Mouse (Mus musculus) lung, postnatal 0 days (tissue): Measurements from ENCODE around the gene D930048N14Rik. TPM values are rescaled to one million over a fixed set of nuclear protein-coding genes. Genes with fewer than 3 reads are reported as not detected.
"Not testable (repeated sequence)": the region's sequence is repeated elsewhere in the genome, so short reads cannot be mapped to it uniquely, and the experiment has no call there.

Experiments
- ATAC-seq: fragments of 200-750 bp; cut with Nextera tagmentation; 2 replicates; pipeline ENCODE4 v1.8.0; 2017; ENCODE audit warnings: moderate library complexity
- DNase-seq: peaks from one replicate; pipeline ENCODE4 v3.0.0-alpha.2; 2016; ENCODE audit warnings: low spot score
- H3K27ac ChIP-seq: fragments of 300-500 bp; sonication (generic); 2 replicates; pipeline ENCODE4 v1.5.1; 2014; ENCODE audit warnings: antibody characterized with exemption, mild to moderate bottlenecking, low read length, mixed read lengths
- H3K27me3 ChIP-seq: fragments of 300-500 bp; sonication (generic); replicated peaks from 2 replicates; pipeline ENCODE4 v1.6.1; 2014; ENCODE audit warnings: low read length, mixed read lengths; ENCODE audit not compliant: insufficient read depth
- H3K36me3 ChIP-seq: fragments of 300-500 bp; sonication (generic); 2 replicates; pipeline ENCODE4 v1.6.1; 2014; ENCODE audit warnings: low read length, mixed read lengths; ENCODE audit not compliant: insufficient read depth
- H3K4me1 ChIP-seq: fragments of 300-500 bp; sonication (generic); 2 replicates; pipeline ENCODE4 v1.6.1; 2014; ENCODE audit warnings: antibody characterized with exemption, low read depth, low read length, mixed read lengths; ENCODE audit not compliant: insufficient read depth
- H3K4me2 ChIP-seq: fragments of 300-500 bp; sonication (generic); replicated peaks from 2 replicates; pipeline ENCODE4 v1.6.1; 2014; ENCODE audit warnings: low read depth, mild to moderate bottlenecking, low read length, moderate library complexity, mixed read lengths
- H3K4me3 ChIP-seq: fragments of 300-500 bp; sonication (generic); 2 replicates; pipeline ENCODE4 v1.5.1; 2014; ENCODE audit warnings: low read depth, low read length
- H3K9ac ChIP-seq: fragments of 300-500 bp; sonication (generic); replicated peaks from 2 replicates; pipeline ENCODE4 v1.6.1; 2014; ENCODE audit warnings: low read depth, mild to moderate bottlenecking
- H3K9me3 ChIP-seq: fragments of 300-500 bp; sonication (generic); 2 replicates; pipeline ENCODE4 v1.6.1; 2016; ENCODE audit warnings: low read length, mixed read lengths
- CTCF ChIP-seq: IDR thresholded peaks from 2 replicates; pipeline ENCODE4 v1.5.1; 2016; ENCODE audit warnings: antibody characterized with exemption, mild to moderate bottlenecking
- EP300 ChIP-seq: IDR thresholded peaks from 2 replicates; pipeline ENCODE4 v1.6.1; 2016; ENCODE audit warnings: antibody characterized with exemption, mild to moderate bottlenecking, control low read depth
- WGBS: fragments of 180-500 bp; shearing (Covaris S2); extraction: QIAGEN DNeasy Blood & Tissue Kit; methylation state at CpG from one replicate; pipeline ENCODE4 v1.1.7; 2014; 5-methylcytosine and 5-hydroxymethylcytosine counted together
- polyA plus RNA-seq: library from polyadenylated mRNA; unstranded; fragments of >200 nt; fragmentation: Nextera tagmentation; extraction: Ambion mirVana; gene quantifications from 2 replicates; pipeline ENCODE4 v1.2.1, GENCODE M21; 2015

D930048N14Rik gene
- polyA plus RNA-seq, 1 experiment from 2014 or later: 2.5 TPM

- no peaks in the 10 kb centered on the region; the same call in 1 of the 2 replicates for H3K4me1 ChIP-seq
- H3K4me2 ChIP-seq: no peak overlapping the region
- no peaks in the 10 kb centered on the region for H3K9me3 ChIP-seq
- 82% methylated on average over 16 of the region's 16 CpGs for WGBS
- no peak overlapping the region for H3K27ac ChIP-seq
- no peaks in the 10 kb centered on the region for H3K36me3 ChIP-seq
- DNase-seq (no peak), ATAC-seq (no peak)
- H3K27me3 ChIP-seq: no peaks in the 10 kb centered on the region
- TF ChIP-seq CTCF (no peak), EP300 (no peak)
- no peak overlapping the region for H3K9ac ChIP-seq
- no peak overlapping the region for H3K4me3 ChIP-seq
Measured at GRCm38 (mm10) chr11:51661867-51662365, 11.2 kb downstream of the D930048N14Rik start.

- 74% methylated on average over 6 of the region's 7 CpGs for WGBS
Measured at GRCm38 (mm10) chr11:51662632-51663031, 11.9 kb downstream of the D930048N14Rik start.

GRCm38 (mm10) chr11:51664747-51665146 lies 14.0 kb downstream of the D930048N14Rik start:
- not testable (repeated sequence) for H3K27me3 ChIP-seq, H3K4me2 ChIP-seq, H3K4me3 ChIP-seq

More at GRCm38 (mm10) chr11:51662632-51663031, 11.9 kb downstream of the D930048N14Rik start:
- H3K36me3 ChIP-seq: no peaks in the 10 kb centered on the region
- no peak overlapping the region for H3K4me3 ChIP-seq
- ATAC-seq: no peak
- no peaks in the 10 kb centered on the region for H3K9me3 ChIP-seq
- no peak overlapping the region for H3K4me2 ChIP-seq
- DNase-seq: no peak
- no peak for TF ChIP-seq EP300
- no peak for TF ChIP-seq CTCF
- no peak overlapping the region for H3K9ac ChIP-seq
- H3K27me3 ChIP-seq: no peaks in the 10 kb centered on the region
- no peak overlapping the region for H3K27ac ChIP-seq
- H3K4me1 ChIP-seq: no peaks in the 10 kb centered on the region; the same call in 1 of the 2 replicates

GRCm38 (mm10) chr11:51670846-51671245 lies 20.1 kb downstream of the D930048N14Rik start:
- WGBS: 89% methylated on average over 7 of the region's 7 CpGs
- Histone ChIP-seq H3K36me3 (no peaks in the 10 kb centered on the region), H3K27ac (no peak overlapping the region), H3K9ac (no peak overlapping the region), H3K4me2 (no peak overlapping the region), H3K9me3 (no peaks in the 10 kb centered on the region), H3K4me3 (no peak overlapping the region), H3K4me1 (no peaks in the 10 kb centered on the region), H3K27me3 (no peaks in the 10 kb centered on the region)
- TF ChIP-seq EP300: no peak
- TF ChIP-seq CTCF: no peak
- DNase-seq (no peak), ATAC-seq (no peak)

More at GRCm38 (mm10) chr11:51664747-51665146, 14.0 kb downstream of the D930048N14Rik start:
- H3K36me3 ChIP-seq, H3K9me3 ChIP-seq, DNase-seq, H3K4me1 ChIP-seq, H3K27ac ChIP-seq, H3K9ac ChIP-seq: not testable (repeated sequence)
- peak; percentile 55 for ATAC-seq
- WGBS: 75% methylated on average over 6 of the region's 7 CpGs

- ATAC-seq (no peak), DNase-seq (no peak)
- 56% methylated on average over 2 of the region's 2 CpGs for WGBS
- no peak overlapping the region for H3K9ac ChIP-seq
- no peaks in the 10 kb centered on the region for H3K27me3 ChIP-seq
- no peaks in the 10 kb centered on the region for H3K4me1 ChIP-seq
- no peak overlapping the region for H3K27ac ChIP-seq
- H3K9me3 ChIP-seq: no peaks in the 10 kb centered on the region
- H3K4me3 ChIP-seq: no peak overlapping the region
- no peak overlapping the region for H3K4me2 ChIP-seq
- no peaks in the 10 kb centered on the region for H3K36me3 ChIP-seq
- TF ChIP-seq EP300 (no peak), CTCF (no peak)
Measured at GRCm38 (mm10) chr11:51671376-51671775, 20.6 kb downstream of the D930048N14Rik start.

GRCm38 (mm10) chr11:51673291-51673690 lies 22.5 kb downstream of the D930048N14Rik start:
- ATAC-seq (no peak), DNase-seq (no peak)
- TF ChIP-seq EP300: no peak
- no peak for TF ChIP-seq CTCF
- H3K27ac ChIP-seq: no peak overlapping the region
- WGBS: 81% methylated on average over 9 of the region's 9 CpGs
- H3K4me2 ChIP-seq: no peak overlapping the region
- no peaks in the 10 kb centered on the region for H3K36me3 ChIP-seq
- no peak overlapping the region for H3K9ac ChIP-seq
- H3K27me3 ChIP-seq: no peaks in the 10 kb centered on the region
- H3K4me1 ChIP-seq: no peaks in the 10 kb centered on the region
- no peaks in the 10 kb centered on the region for H3K9me3 ChIP-seq
- no peak overlapping the region for H3K4me3 ChIP-seq

GRCm38 (mm10) chr11:51675386-51675785 lies 24.6 kb downstream of the D930048N14Rik start:
- Histone ChIP-seq H3K27me3 (no peaks in the 10 kb centered on the region), H3K9ac (no peak overlapping the region), H3K4me2 (no peak overlapping the region), H3K9me3 (no peaks in the 10 kb centered on the region), H3K36me3 (no peaks in the 10 kb centered on the region), H3K27ac (no peak overlapping the region), H3K4me1 (no peaks in the 10 kb centered on the region), H3K4me3 (no peak overlapping the region)
- DNase-seq (no peak), ATAC-seq (no peak)
- TF ChIP-seq EP300 (no peak), CTCF (no peak)
- 73% methylated on average over 5 of the region's 5 CpGs for WGBS
